In the genomic region with DNA sequence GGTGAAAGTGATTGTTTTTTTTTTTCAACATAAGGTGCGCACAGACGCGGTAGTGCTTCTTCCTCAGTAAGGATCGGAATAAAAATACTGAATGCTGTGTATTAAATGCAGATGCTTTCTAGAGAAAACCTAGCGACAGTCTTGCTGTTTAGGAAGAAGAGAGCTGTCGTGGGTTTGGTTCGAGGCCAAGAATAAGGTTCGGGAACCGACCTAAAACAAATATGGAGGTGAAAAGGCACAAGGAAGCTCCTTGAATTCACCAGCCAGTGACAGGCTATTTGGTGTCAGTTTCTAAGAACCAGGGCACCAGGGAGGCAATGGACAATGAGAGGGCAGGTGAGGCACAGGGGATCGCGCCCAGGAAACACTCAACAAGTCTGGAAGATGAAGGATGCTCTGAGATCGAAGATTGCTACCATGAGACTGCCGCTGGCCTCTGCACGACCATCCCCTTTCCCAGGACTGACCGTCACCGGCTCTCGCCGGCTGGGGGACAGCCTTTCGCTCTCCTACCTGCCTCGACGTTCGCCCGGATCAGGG, we compare ENCODE assay signal across 7 mouse cellular contexts. TPM values are rescaled to one million over a fixed set of nuclear protein-coding genes. Genes with fewer than 3 reads are reported as not detected.
A peak's percentile ranks its signal among the peaks of the same experiment; 100 is the strongest.
DNase-seq lines count a peak whose midpoint lies in the region; ATAC-seq lines count a peak whose summit lies in the region.

No protein-coding gene starts in this region.

- H3K36me3 ChIP-seq in lung, embryonic 16.5 days (ENCODE audit: control insufficient read depth, insufficient read depth, low read length), result no peaks in the 10 kb centered on the region
- H3K36me3 ChIP-seq in embryonic facial prominence, embryonic 11.5 days (replicated peaks; ENCODE audit: control insufficient read depth, insufficient read depth, low read depth, low read length), result no peaks in the 10 kb centered on the region
- no peaks in the 10 kb centered on the region for H3K36me3 ChIP-seq in hindbrain, embryonic 15.5 days

- no peak for ATAC-seq in lung, embryonic 16.5 days (ENCODE audit: low read depth)
- ATAC-seq in embryonic facial prominence, embryonic 11.5 days (replicated peaks; ENCODE audit: insufficient number of reproducible peaks, low FRiP score, low TSS enrichment, low read depth), result peak; percentile 72
- ATAC-seq in hindbrain, embryonic 15.5 days (ENCODE audit: low FRiP score, low read depth), result peak; percentile 27; the same call in 1 of the 2 replicates

- WGBS in lung, embryonic 16.5 days, result 4% methylated on average over 23 of the region's 23 CpGs
- WGBS in embryonic facial prominence, embryonic 11.5 days, result 4% methylated on average over 23 of the region's 23 CpGs
- 2% methylated on average over 23 of the region's 23 CpGs for WGBS in hindbrain, embryonic 15.5 days

- peaks cover 32% of the 10 kb centered on the region for H3K27me3 ChIP-seq in lung, embryonic 16.5 days (ENCODE audit: control insufficient read depth, insufficient read depth, low read depth, low read length)
- no peaks in the 10 kb centered on the region; the same call in 1 of the 2 replicates for H3K27me3 ChIP-seq in embryonic facial prominence, embryonic 11.5 days (ENCODE audit: control insufficient read depth, insufficient read depth, low read length)
- no peaks in the 10 kb centered on the region for H3K27me3 ChIP-seq in hindbrain, embryonic 15.5 days

- no peak overlapping the region for H3K27ac ChIP-seq in lung, embryonic 16.5 days (ENCODE audit: low read length)
- H3K27ac ChIP-seq in embryonic facial prominence, embryonic 11.5 days (replicated peaks; ENCODE audit: low read depth, low read length), result peak overlapping the region; percentile 95
- peak overlapping the region; percentile 89 for H3K27ac ChIP-seq in hindbrain, embryonic 15.5 days (replicated peaks)

- H3K4me1 ChIP-seq in lung, embryonic 16.5 days (replicated peaks; ENCODE audit: control insufficient read depth, insufficient read depth, low read length), result no peaks in the 10 kb centered on the region; the same call in 1 of the 2 replicates
- 0 out of 2 replicates have a peak, but pooled peaks cover 2% of the 10 kb centered on the region for H3K4me1 ChIP-seq in embryonic facial prominence, embryonic 11.5 days (ENCODE audit: control insufficient read depth, insufficient read depth, low read length)
- peaks cover 50% of the 10 kb centered on the region for H3K4me1 ChIP-seq in hindbrain, embryonic 15.5 days (replicated peaks)

- H3K4me2 ChIP-seq in lung, embryonic 16.5 days (ENCODE audit: low read depth, low read length), result peak overlapping the region; percentile 87
- peak overlapping the region; percentile 76 for H3K4me2 ChIP-seq in embryonic facial prominence, embryonic 11.5 days (ENCODE audit: low read depth, low read length)
- peak overlapping the region; percentile 67 for H3K4me2 ChIP-seq in hindbrain, embryonic 15.5 days

- H3K9ac ChIP-seq in lung, embryonic 16.5 days (ENCODE audit: low read length), result peak overlapping the region; percentile 80
- H3K9ac ChIP-seq in embryonic facial prominence, embryonic 11.5 days (replicated peaks; ENCODE audit: low read length), result peak overlapping the region; percentile 99
- H3K9ac ChIP-seq in hindbrain, embryonic 15.5 days, result peak overlapping the region; percentile 98

- no peak for DNase-seq in lung, postnatal 4 days
- DNase-seq in embryonic facial prominence, embryonic 11.5 days (ENCODE audit: low spot score), result no peak
- peak; percentile 13 for DNase-seq in mesoderm, embryonic 11.5 days (ENCODE audit: low read depth, low spot score)
- no peak for DNase-seq in retina, postnatal 1 day
- DNase-seq in spleen, postnatal 4 days (ENCODE audit: low spot score in 2 of 2), result no peak

- no peaks in the 10 kb centered on the region for H3K9me3 ChIP-seq in lung, embryonic 16.5 days (ENCODE audit: control insufficient read depth, low read length)
- no peaks in the 10 kb centered on the region for H3K9me3 ChIP-seq in embryonic facial prominence, embryonic 11.5 days (replicated peaks; ENCODE audit: control insufficient read depth, low read length)
- no peaks in the 10 kb centered on the region for H3K9me3 ChIP-seq in hindbrain, embryonic 15.5 days

- H3K4me3 ChIP-seq in lung, embryonic 16.5 days (ENCODE audit: low read length), result peak overlapping the region; percentile 77
- peak overlapping the region; percentile 80 for H3K4me3 ChIP-seq in embryonic facial prominence, embryonic 11.5 days (ENCODE audit: low read depth, low read length)
- peak overlapping the region; percentile 98 for H3K4me3 ChIP-seq in hindbrain, embryonic 15.5 days

RNA-seq across cellular contexts. Expression of a gene that starts 1.1 kb away (rescaled TPM):
- polyA plus RNA-seq in lung, embryonic 16.5 days (2015; fragmentation: Nextera tagmentation; extraction: Ambion mirVana), result 6.6 and 7.4 TPM in 2 replicates
- polyA plus RNA-seq in embryonic facial prominence, embryonic 11.5 days (2014; fragmentation: Nextera tagmentation; extraction: Ambion mirVana), result 33.9 and 35.6 TPM in 2 replicates
- polyA plus RNA-seq in hindbrain, embryonic 15.5 days (2015; fragmentation: Nextera tagmentation; extraction: Ambion mirVana), result 57.0 and 59.0 TPM in 2 replicates

RNA-seq across cellular contexts. Expression of a gene that starts 59.0 kb away (rescaled TPM):
- 1.1 and 1.7 TPM in 2 replicates for polyA plus RNA-seq in lung, embryonic 16.5 days (2015; fragmentation: Nextera tagmentation; extraction: Ambion mirVana)
- polyA plus RNA-seq in embryonic facial prominence, embryonic 11.5 days (2014; fragmentation: Nextera tagmentation; extraction: Ambion mirVana), result 4.3 and 7.0 TPM in 2 replicates
- 0.36 and 0.69 TPM in 2 replicates for polyA plus RNA-seq in hindbrain, embryonic 15.5 days (2015; fragmentation: Nextera tagmentation; extraction: Ambion mirVana)
